Mouse (Mus musculus): ENCODE measurements around the gene Acoxl. TPM values are rescaled to one million over a fixed set of nuclear protein-coding genes. Genes with fewer than 3 reads are reported as not detected.

Acoxl gene
- polyA plus RNA-seq, 1 experiment from 2014 or later = 0.09 TPM

GRCm38 (mm10) chr2:128065576-128065975 lies 226.9 kb downstream of the Acoxl start:
- no peak for DNase-seq (ENCODE audit: low spot score)
- H3K4me1 ChIP-seq (ENCODE audit: control insufficient read depth, insufficient read depth, low read length) = no peaks in the 10 kb centered on the region
- H3K9ac ChIP-seq (ENCODE audit: low read length) = no peak overlapping the region
- H3K4me2 ChIP-seq (ENCODE audit: low read depth) = no peak overlapping the region
- H3K9me3 ChIP-seq (ENCODE audit: control insufficient read depth, low read length) = no peaks in the 10 kb centered on the region
- H3K27ac ChIP-seq (ENCODE audit: low read depth, low read length) = no peak overlapping the region
- no peaks in the 10 kb centered on the region for H3K36me3 ChIP-seq (ENCODE audit: control insufficient read depth, insufficient read depth, low read length)
- WGBS = 89% methylated on average over 2 of the region's 2 CpGs
- no peak overlapping the region for H3K4me3 ChIP-seq (ENCODE audit: low read depth, low read length)
- no peaks in the 10 kb centered on the region for H3K27me3 ChIP-seq (ENCODE audit: control insufficient read depth, insufficient read depth, low read length)
- ATAC-seq (ENCODE audit: insufficient read depth, low FRiP score, low TSS enrichment) = no peak

GRCm38 (mm10) chr2:128067162-128067561 lies 228.5 kb downstream of the Acoxl start:
- H3K36me3 ChIP-seq (ENCODE audit: control insufficient read depth, insufficient read depth, low read length) = no peaks in the 10 kb centered on the region
- WGBS = 65% methylated on average over 3 of the region's 3 CpGs
- no peak overlapping the region for H3K9ac ChIP-seq (ENCODE audit: low read length)
- H3K27ac ChIP-seq (ENCODE audit: low read depth, low read length) = no peak overlapping the region
- H3K27me3 ChIP-seq (ENCODE audit: control insufficient read depth, insufficient read depth, low read length) = no peaks in the 10 kb centered on the region
- no peak overlapping the region for H3K4me2 ChIP-seq (ENCODE audit: low read depth)
- DNase-seq (ENCODE audit: low spot score) = no peak
- no peaks in the 10 kb centered on the region for H3K9me3 ChIP-seq (ENCODE audit: control insufficient read depth, low read length)
- ATAC-seq (ENCODE audit: insufficient read depth, low FRiP score, low TSS enrichment) = no peak
- H3K4me3 ChIP-seq (ENCODE audit: low read depth, low read length) = no peak overlapping the region
- no peaks in the 10 kb centered on the region for H3K4me1 ChIP-seq (ENCODE audit: control insufficient read depth, insufficient read depth, low read length)

GRCm38 (mm10) chr2:128067596-128067995 lies 228.9 kb downstream of the Acoxl start:
- Histone ChIP-seq H3K36me3 (ENCODE audit: control insufficient read depth, insufficient read depth, low read length) (no peaks in the 10 kb centered on the region), H3K27ac (ENCODE audit: low read depth, low read length) (no peak overlapping the region), H3K9ac (ENCODE audit: low read length) (no peak overlapping the region), H3K4me2 (ENCODE audit: low read depth) (no peak overlapping the region), H3K9me3 (ENCODE audit: control insufficient read depth, low read length) (no peaks in the 10 kb centered on the region), H3K4me1 (ENCODE audit: control insufficient read depth, insufficient read depth, low read length) (no peaks in the 10 kb centered on the region), H3K27me3 (ENCODE audit: control insufficient read depth, insufficient read depth, low read length) (no peaks in the 10 kb centered on the region), H3K4me3 (ENCODE audit: low read depth, low read length) (no peak overlapping the region)
- no peak for DNase-seq (ENCODE audit: low spot score)
- WGBS = 89% methylated on average over 7 of the region's 7 CpGs
- no peak for ATAC-seq (ENCODE audit: insufficient read depth, low FRiP score, low TSS enrichment)

GRCm38 (mm10) chr2:128068176-128068575 lies 229.5 kb downstream of the Acoxl start:
- WGBS = 88% methylated on average over 4 of the region's 4 CpGs
- no peaks in the 10 kb centered on the region for H3K4me1 ChIP-seq (ENCODE audit: control insufficient read depth, insufficient read depth, low read length)
- ATAC-seq (ENCODE audit: insufficient read depth, low FRiP score, low TSS enrichment) = no peak

GRCm38 (mm10) chr2:128069025-128069424 lies 230.3 kb downstream of the Acoxl start:
- DNase-seq (ENCODE audit: low spot score) (no peak), ATAC-seq (ENCODE audit: insufficient read depth, low FRiP score, low TSS enrichment) (no peak)
- Histone ChIP-seq H3K9me3 (ENCODE audit: control insufficient read depth, low read length) (no peaks in the 10 kb centered on the region), H3K4me1 (ENCODE audit: control insufficient read depth, insufficient read depth, low read length) (no peaks in the 10 kb centered on the region), H3K4me2 (ENCODE audit: low read depth) (no peak overlapping the region), H3K4me3 (ENCODE audit: low read depth, low read length) (no peak overlapping the region), H3K36me3 (ENCODE audit: control insufficient read depth, insufficient read depth, low read length) (no peaks in the 10 kb centered on the region), H3K27me3 (ENCODE audit: control insufficient read depth, insufficient read depth, low read length) (no peaks in the 10 kb centered on the region), H3K27ac (ENCODE audit: low read depth, low read length) (no peak overlapping the region), H3K9ac (ENCODE audit: low read length) (no peak overlapping the region)
- WGBS = 74% methylated on average over 2 of the region's 2 CpGs

More at GRCm38 (mm10) chr2:128068176-128068575, 229.5 kb downstream of the Acoxl start:
- Histone ChIP-seq H3K9me3 (ENCODE audit: control insufficient read depth, low read length) (no peaks in the 10 kb centered on the region), H3K9ac (ENCODE audit: low read length) (no peak overlapping the region), H3K27ac (ENCODE audit: low read depth, low read length) (no peak overlapping the region), H3K36me3 (ENCODE audit: control insufficient read depth, insufficient read depth, low read length) (no peaks in the 10 kb centered on the region), H3K4me2 (ENCODE audit: low read depth) (no peak overlapping the region), H3K27me3 (ENCODE audit: control insufficient read depth, insufficient read depth, low read length) (no peaks in the 10 kb centered on the region), H3K4me3 (ENCODE audit: low read depth, low read length) (no peak overlapping the region)
- DNase-seq (ENCODE audit: low spot score) = no peak

GRCm38 (mm10) chr2:128071791-128072190 lies 233.1 kb downstream of the Acoxl start:
- no peak overlapping the region for H3K4me3 ChIP-seq (ENCODE audit: low read depth, low read length)
- no peak overlapping the region for H3K27ac ChIP-seq (ENCODE audit: low read depth, low read length)
- DNase-seq (ENCODE audit: low spot score) = no peak
- no peak overlapping the region for H3K4me2 ChIP-seq (ENCODE audit: low read depth)
- H3K4me1 ChIP-seq (ENCODE audit: control insufficient read depth, insufficient read depth, low read length) = no peaks in the 10 kb centered on the region
- no peaks in the 10 kb centered on the region for H3K9me3 ChIP-seq (ENCODE audit: control insufficient read depth, low read length)
- H3K36me3 ChIP-seq (ENCODE audit: control insufficient read depth, insufficient read depth, low read length) = no peaks in the 10 kb centered on the region
- ATAC-seq (ENCODE audit: insufficient read depth, low FRiP score, low TSS enrichment) = no peak
- H3K27me3 ChIP-seq (ENCODE audit: control insufficient read depth, insufficient read depth, low read length) = no peaks in the 10 kb centered on the region
- H3K9ac ChIP-seq (ENCODE audit: low read length) = no peak overlapping the region
- 78% methylated on average over 7 of the region's 7 CpGs for WGBS

GRCm38 (mm10) chr2:128072944-128073343 lies 234.3 kb downstream of the Acoxl start:
- Histone ChIP-seq H3K9ac (ENCODE audit: low read length) (no peak overlapping the region), H3K9me3 (ENCODE audit: control insufficient read depth, low read length) (no peaks in the 10 kb centered on the region), H3K4me2 (ENCODE audit: low read depth) (no peak overlapping the region), H3K4me1 (ENCODE audit: control insufficient read depth, insufficient read depth, low read length) (no peaks in the 10 kb centered on the region), H3K4me3 (ENCODE audit: low read depth, low read length) (no peak overlapping the region), H3K27me3 (ENCODE audit: control insufficient read depth, insufficient read depth, low read length) (no peaks in the 10 kb centered on the region), H3K27ac (ENCODE audit: low read depth, low read length) (no peak overlapping the region), H3K36me3 (ENCODE audit: control insufficient read depth, insufficient read depth, low read length) (no peaks in the 10 kb centered on the region)
- 85% methylated on average over 5 of the region's 5 CpGs for WGBS
- ATAC-seq (ENCODE audit: insufficient read depth, low FRiP score, low TSS enrichment) (no peak), DNase-seq (ENCODE audit: low spot score) (no peak)

GRCm38 (mm10) chr2:128073603-128074002 lies 234.9 kb downstream of the Acoxl start:
- WGBS = 89% methylated on average over 2 of the region's 2 CpGs
- ATAC-seq (ENCODE audit: insufficient read depth, low FRiP score, low TSS enrichment) = no peak

GRCm38 (mm10) chr2:128076936-128077335 lies 238.3 kb downstream of the Acoxl start:
- H3K9me3 ChIP-seq (ENCODE audit: control insufficient read depth, low read length) = no peaks in the 10 kb centered on the region
- ATAC-seq (ENCODE audit: insufficient read depth, low FRiP score, low TSS enrichment) (no peak), DNase-seq (ENCODE audit: low spot score) (no peak)
- H3K4me1 ChIP-seq (ENCODE audit: control insufficient read depth, insufficient read depth, low read length) = no peaks in the 10 kb centered on the region
- no peaks in the 10 kb centered on the region for H3K27me3 ChIP-seq (ENCODE audit: control insufficient read depth, insufficient read depth, low read length)
- H3K9ac ChIP-seq (ENCODE audit: low read length) = no peak overlapping the region
- WGBS = 82% methylated on average over 4 of the region's 4 CpGs
- H3K27ac ChIP-seq (ENCODE audit: low read depth, low read length) = no peak overlapping the region
- H3K4me2 ChIP-seq (ENCODE audit: low read depth) = no peak overlapping the region
- no peak overlapping the region for H3K4me3 ChIP-seq (ENCODE audit: low read depth, low read length)
- H3K36me3 ChIP-seq (ENCODE audit: control insufficient read depth, insufficient read depth, low read length) = no peaks in the 10 kb centered on the region

More at GRCm38 (mm10) chr2:128073603-128074002, 234.9 kb downstream of the Acoxl start:
- Histone ChIP-seq H3K27ac (ENCODE audit: low read depth, low read length) (no peak overlapping the region), H3K9ac (ENCODE audit: low read length) (no peak overlapping the region), H3K4me2 (ENCODE audit: low read depth) (no peak overlapping the region), H3K4me1 (ENCODE audit: control insufficient read depth, insufficient read depth, low read length) (no peaks in the 10 kb centered on the region), H3K9me3 (ENCODE audit: control insufficient read depth, low read length) (no peaks in the 10 kb centered on the region), H3K27me3 (ENCODE audit: control insufficient read depth, insufficient read depth, low read length) (no peaks in the 10 kb centered on the region), H3K4me3 (ENCODE audit: low read depth, low read length) (no peak overlapping the region), H3K36me3 (ENCODE audit: control insufficient read depth, insufficient read depth, low read length) (no peaks in the 10 kb centered on the region)
- no peak for DNase-seq (ENCODE audit: low spot score)
